Mouse (Mus musculus): ENCODE measurements around the gene Itgax. TPM values are rescaled to one million over a fixed set of nuclear protein-coding genes. Genes with fewer than 3 reads are reported as not detected.

Itgax gene
- polyA plus RNA-seq, 1 experiment from 2014 or later, result 0.14 TPM

GRCm38 (mm10) chr7:128110314-128110713, 19.0 kb upstream of the Itgax start:
- H3K4me2 ChIP-seq (ENCODE audit: low read length), result no peak overlapping the region
- H3K9me3 ChIP-seq (ENCODE audit: control insufficient read depth, low read length), result no peaks in the 10 kb centered on the region
- no peaks in the 10 kb centered on the region for H3K36me3 ChIP-seq (ENCODE audit: control insufficient read depth, insufficient read depth, low read length)
- no peaks in the 10 kb centered on the region for H3K27me3 ChIP-seq (ENCODE audit: control insufficient read depth, insufficient read depth, low read length)
- 77% methylated on average over 2 of the region's 2 CpGs for WGBS
- no peak for ATAC-seq (ENCODE audit: insufficient number of reproducible peaks, insufficient read depth, low FRiP score, low read depth)
- H3K27ac ChIP-seq (replicated peaks in 1 of 2; ENCODE audit: control insufficient read depth in 1 of 2, insufficient read depth in 1 of 2, low read depth in 2 of 2, low read length in 2 of 2), result no peak overlapping the region
- no peak overlapping the region for H3K9ac ChIP-seq (ENCODE audit: low read length)
- H3K4me1 ChIP-seq (ENCODE audit: control insufficient read depth in 2 of 2, insufficient read depth in 2 of 2, low read length in 2 of 2), result no peaks in the 10 kb centered on the region
- H3K4me3 ChIP-seq (ENCODE audit: control insufficient read depth in 1 of 2, insufficient read depth in 1 of 2, low read depth in 1 of 2, low read length in 2 of 2), result no peak overlapping the region

DNA sequence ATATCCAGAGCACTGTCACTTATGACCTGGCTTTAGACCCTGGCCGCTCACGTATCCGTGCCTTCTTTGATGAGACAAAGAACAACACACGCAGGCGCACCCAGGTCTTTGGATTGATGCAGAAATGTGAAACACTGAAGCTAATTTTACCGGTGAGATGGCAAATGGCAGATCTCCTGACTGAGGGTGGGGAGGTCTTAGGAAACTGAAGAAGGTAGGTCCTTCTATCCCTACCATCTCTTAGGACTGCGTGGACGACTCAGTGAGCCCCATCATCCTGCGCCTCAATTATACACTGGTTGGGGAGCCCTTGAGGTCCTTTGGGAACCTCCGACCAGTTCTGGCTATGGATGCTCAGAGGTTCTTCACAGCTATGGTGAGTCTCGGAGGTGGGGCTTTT, 17.2 kb upstream of the Itgax start:
- ATAC-seq (ENCODE audit: insufficient number of reproducible peaks, insufficient read depth, low FRiP score, low read depth), result no peak
- H3K4me1 ChIP-seq (ENCODE audit: control insufficient read depth in 2 of 2, insufficient read depth in 2 of 2, low read length in 2 of 2), result no peaks in the 10 kb centered on the region
- WGBS, result 84% methylated on average over 11 of the region's 11 CpGs
- no peaks in the 10 kb centered on the region for H3K27me3 ChIP-seq (ENCODE audit: control insufficient read depth, insufficient read depth, low read length)
- no peak overlapping the region for H3K4me3 ChIP-seq (ENCODE audit: control insufficient read depth in 1 of 2, insufficient read depth in 1 of 2, low read depth in 1 of 2, low read length in 2 of 2)
- no peak overlapping the region for H3K27ac ChIP-seq (replicated peaks in 1 of 2; ENCODE audit: control insufficient read depth in 1 of 2, insufficient read depth in 1 of 2, low read depth in 2 of 2, low read length in 2 of 2)
- H3K9ac ChIP-seq (ENCODE audit: low read length), result no peak overlapping the region
- H3K36me3 ChIP-seq (ENCODE audit: control insufficient read depth, insufficient read depth, low read length), result no peaks in the 10 kb centered on the region
- H3K4me2 ChIP-seq (ENCODE audit: low read length), result no peak overlapping the region
- no peaks in the 10 kb centered on the region for H3K9me3 ChIP-seq (ENCODE audit: control insufficient read depth, low read length)

DNA sequence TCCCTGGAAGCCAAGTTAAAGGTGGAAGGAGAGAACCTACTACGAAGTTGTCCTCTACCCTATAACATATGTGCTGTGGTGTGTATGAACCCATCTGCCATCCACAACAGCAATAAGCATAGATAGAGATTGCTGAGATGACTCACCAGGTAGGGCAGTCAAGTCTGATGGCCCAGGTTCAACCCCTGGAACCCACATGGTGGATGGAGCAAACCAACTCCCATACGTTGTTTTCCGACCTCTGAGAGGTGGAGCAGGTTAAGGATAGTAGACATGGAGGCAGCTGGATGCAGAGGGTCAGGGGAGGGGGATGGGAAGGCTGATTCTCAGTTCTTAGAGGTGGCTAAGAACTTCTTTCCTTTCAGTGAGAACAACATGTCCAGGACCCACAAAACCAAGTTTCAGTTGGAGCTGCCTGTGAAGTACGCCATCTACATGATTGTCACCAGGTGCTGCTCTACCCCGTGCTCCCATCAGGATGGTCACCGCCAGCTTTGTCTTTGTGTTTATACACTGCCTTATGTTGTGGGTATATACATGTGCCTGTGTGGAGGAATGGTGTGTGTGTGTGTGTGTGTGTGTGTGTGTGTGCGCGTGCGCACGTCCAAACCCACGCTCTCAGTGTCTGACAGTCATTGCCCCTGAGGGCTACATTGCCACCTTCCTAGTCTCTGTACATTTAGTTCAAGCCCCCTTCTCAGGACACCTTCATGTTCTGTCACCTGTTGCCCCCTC, 14.8 kb upstream of the Itgax start:
- H3K9me3 ChIP-seq (ENCODE audit: control insufficient read depth, low read length), result no peaks in the 10 kb centered on the region

DNA sequence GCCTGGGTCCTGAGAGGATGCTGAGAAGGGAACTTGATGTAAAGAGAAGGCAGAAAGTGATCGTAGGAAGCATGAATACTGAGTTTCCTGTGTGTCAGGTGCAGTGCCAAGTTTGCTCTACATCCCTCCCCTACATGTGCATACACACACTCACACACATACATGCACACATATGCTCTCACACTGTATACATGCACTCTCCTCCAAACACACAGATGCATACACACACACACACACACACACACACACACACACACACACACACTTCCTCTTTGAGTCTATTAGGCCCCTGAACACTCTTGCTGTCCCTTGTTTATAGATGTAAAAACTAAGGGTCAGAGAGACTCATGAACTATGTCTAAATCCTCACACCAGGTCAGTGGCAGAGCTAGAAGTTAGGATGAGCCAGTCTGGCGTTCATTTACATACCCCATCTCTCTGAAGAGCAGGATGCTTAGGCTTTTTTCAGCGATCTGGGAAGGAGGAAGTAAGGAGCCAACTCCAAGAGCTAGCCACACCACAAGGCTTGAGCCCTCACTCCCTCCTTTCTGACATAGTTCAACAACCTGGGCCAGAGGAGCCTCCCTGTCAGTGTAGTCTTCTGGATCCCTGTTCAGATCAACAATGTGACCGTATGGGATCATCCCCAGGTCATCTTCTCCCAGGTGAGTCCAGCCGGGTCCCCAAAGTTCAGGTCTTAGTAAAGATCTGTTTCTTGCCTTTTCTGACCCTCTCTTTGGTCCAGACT, 14.0 kb upstream of the Itgax start:
- WGBS, result 72% methylated on average over 5 of the region's 5 CpGs
- Histone ChIP-seq H3K36me3 (ENCODE audit: control insufficient read depth, insufficient read depth, low read length) (no peaks in the 10 kb centered on the region), H3K4me1 (ENCODE audit: control insufficient read depth in 2 of 2, insufficient read depth in 2 of 2, low read length in 2 of 2) (no peaks in the 10 kb centered on the region), H3K9ac (ENCODE audit: low read length) (no peak overlapping the region), H3K27ac (replicated peaks in 1 of 2; ENCODE audit: control insufficient read depth in 1 of 2, insufficient read depth in 1 of 2, low read depth in 2 of 2, low read length in 2 of 2) (no peak overlapping the region), H3K4me2 (ENCODE audit: low read length) (no peak overlapping the region), H3K27me3 (ENCODE audit: control insufficient read depth, insufficient read depth, low read length) (no peaks in the 10 kb centered on the region), H3K9me3 (ENCODE audit: control insufficient read depth, low read length) (no peaks in the 10 kb centered on the region), H3K4me3 (ENCODE audit: control insufficient read depth in 1 of 2, insufficient read depth in 1 of 2, low read depth in 1 of 2, low read length in 2 of 2) (no peak overlapping the region)
- ATAC-seq (ENCODE audit: insufficient number of reproducible peaks, insufficient read depth, low FRiP score, low read depth), result no peak

More for the DNA sequence above, 14.8 kb upstream of the Itgax start:
- Histone ChIP-seq H3K27ac (replicated peaks in 1 of 2; ENCODE audit: control insufficient read depth in 1 of 2, insufficient read depth in 1 of 2, low read depth in 2 of 2, low read length in 2 of 2) (no peak overlapping the region), H3K36me3 (ENCODE audit: control insufficient read depth, insufficient read depth, low read length) (no peaks in the 10 kb centered on the region), H3K4me1 (ENCODE audit: control insufficient read depth in 2 of 2, insufficient read depth in 2 of 2, low read length in 2 of 2) (no peaks in the 10 kb centered on the region), H3K9ac (ENCODE audit: low read length) (no peak overlapping the region), H3K4me3 (ENCODE audit: control insufficient read depth in 1 of 2, insufficient read depth in 1 of 2, low read depth in 1 of 2, low read length in 2 of 2) (no peak overlapping the region), H3K27me3 (ENCODE audit: control insufficient read depth, insufficient read depth, low read length) (no peaks in the 10 kb centered on the region), H3K4me2 (ENCODE audit: low read length) (no peak overlapping the region)
- 90% methylated on average over 11 of the region's 11 CpGs for WGBS
- ATAC-seq (ENCODE audit: insufficient number of reproducible peaks, insufficient read depth, low FRiP score, low read depth), result no peak

GRCm38 (mm10) chr7:128116396-128116795, 13.0 kb upstream of the Itgax start:
- Histone ChIP-seq H3K27me3 (ENCODE audit: control insufficient read depth, insufficient read depth, low read length) (no peaks in the 10 kb centered on the region), H3K9ac (ENCODE audit: low read length) (no peak overlapping the region), H3K4me2 (ENCODE audit: low read length) (no peak overlapping the region), H3K9me3 (ENCODE audit: control insufficient read depth, low read length) (no peaks in the 10 kb centered on the region), H3K4me1 (ENCODE audit: control insufficient read depth in 2 of 2, insufficient read depth in 2 of 2, low read length in 2 of 2) (no peaks in the 10 kb centered on the region), H3K4me3 (ENCODE audit: control insufficient read depth in 1 of 2, insufficient read depth in 1 of 2, low read depth in 1 of 2, low read length in 2 of 2) (no peak overlapping the region), H3K27ac (replicated peaks in 1 of 2; ENCODE audit: control insufficient read depth in 1 of 2, insufficient read depth in 1 of 2, low read depth in 2 of 2, low read length in 2 of 2) (no peak overlapping the region), H3K36me3 (ENCODE audit: control insufficient read depth, insufficient read depth, low read length) (no peaks in the 10 kb centered on the region)
- ATAC-seq (ENCODE audit: insufficient number of reproducible peaks, insufficient read depth, low FRiP score, low read depth), result no peak
- 95% methylated on average over 5 of the region's 5 CpGs for WGBS

- Histone ChIP-seq H3K4me2 (ENCODE audit: low read length) (no peak overlapping the region), H3K4me1 (ENCODE audit: control insufficient read depth in 2 of 2, insufficient read depth in 2 of 2, low read length in 2 of 2) (no peaks in the 10 kb centered on the region), H3K36me3 (ENCODE audit: control insufficient read depth, insufficient read depth, low read length) (no peaks in the 10 kb centered on the region), H3K9ac (ENCODE audit: low read length) (no peak overlapping the region), H3K9me3 (ENCODE audit: control insufficient read depth, low read length) (no peaks in the 10 kb centered on the region), H3K27ac (replicated peaks in 1 of 2; ENCODE audit: control insufficient read depth in 1 of 2, insufficient read depth in 1 of 2, low read depth in 2 of 2, low read length in 2 of 2) (no peak overlapping the region), H3K4me3 (ENCODE audit: control insufficient read depth in 1 of 2, insufficient read depth in 1 of 2, low read depth in 1 of 2, low read length in 2 of 2) (no peak overlapping the region), H3K27me3 (ENCODE audit: control insufficient read depth, insufficient read depth, low read length) (no peaks in the 10 kb centered on the region)
- 78% methylated on average over 6 of the region's 6 CpGs for WGBS
- ATAC-seq (ENCODE audit: insufficient number of reproducible peaks, insufficient read depth, low FRiP score, low read depth), result no peak
Measured at GRCm38 (mm10) chr7:128119726-128120490, 9.4 kb upstream of the Itgax start.

DNA sequence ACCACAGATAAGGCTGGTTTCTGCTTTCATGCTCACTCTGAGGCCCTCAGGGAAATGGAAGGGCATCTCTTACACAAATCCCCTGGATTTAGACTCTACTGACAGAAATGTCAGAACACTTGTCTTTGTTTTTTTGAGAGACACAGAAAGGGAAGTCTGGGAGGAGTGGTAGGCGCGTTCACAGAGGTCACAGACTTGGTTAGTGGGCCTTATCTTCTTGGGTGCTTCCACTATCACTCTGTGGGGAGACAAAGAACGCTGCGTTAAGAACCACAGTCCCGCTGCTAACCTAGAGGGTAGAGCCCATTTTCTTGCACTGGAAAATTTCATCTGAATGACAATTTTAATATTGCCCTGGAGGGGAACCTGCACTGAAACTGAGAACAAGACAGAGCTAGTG, 2.8 kb downstream of the Itgax start:
- Histone ChIP-seq H3K27me3 (ENCODE audit: control insufficient read depth, insufficient read depth, low read length) (no peaks in the 10 kb centered on the region), H3K9me3 (ENCODE audit: control insufficient read depth, low read length) (no peaks in the 10 kb centered on the region), H3K36me3 (ENCODE audit: control insufficient read depth, insufficient read depth, low read length) (no peaks in the 10 kb centered on the region), H3K9ac (ENCODE audit: low read length) (no peak overlapping the region), H3K27ac (replicated peaks in 1 of 2; ENCODE audit: control insufficient read depth in 1 of 2, insufficient read depth in 1 of 2, low read depth in 2 of 2, low read length in 2 of 2) (no peak overlapping the region), H3K4me2 (ENCODE audit: low read length) (no peak overlapping the region), H3K4me1 (ENCODE audit: control insufficient read depth in 2 of 2, insufficient read depth in 2 of 2, low read length in 2 of 2) (peaks cover 3 to 8% of the 10 kb centered on the region in 2 experiments), H3K4me3 (ENCODE audit: control insufficient read depth in 1 of 2, insufficient read depth in 1 of 2, low read depth in 1 of 2, low read length in 2 of 2) (no peak overlapping the region)
- 22% methylated on average over 5 of the region's 5 CpGs for WGBS
- no peak for ATAC-seq (ENCODE audit: insufficient number of reproducible peaks, insufficient read depth, low FRiP score, low read depth)

Data from heart, embryonic 14.5 days (tissue).